Mouse (Mus musculus) MEL-GATA-1-ER (cell line): ENCODE results near the gene Epn1.
"Not testable (repeated sequence)": the region's sequence is repeated elsewhere in the genome, so short reads cannot be mapped to it uniquely, and the experiment has no call there.

Source experiments
- DNase-seq: peaks from one replicate; pipeline ENCODE4 v3.0.0-alpha.2; 2012; ENCODE audit warnings: low read depth; ENCODE audit errors: extremely low read depth

The Epn1 gene

DNA sequence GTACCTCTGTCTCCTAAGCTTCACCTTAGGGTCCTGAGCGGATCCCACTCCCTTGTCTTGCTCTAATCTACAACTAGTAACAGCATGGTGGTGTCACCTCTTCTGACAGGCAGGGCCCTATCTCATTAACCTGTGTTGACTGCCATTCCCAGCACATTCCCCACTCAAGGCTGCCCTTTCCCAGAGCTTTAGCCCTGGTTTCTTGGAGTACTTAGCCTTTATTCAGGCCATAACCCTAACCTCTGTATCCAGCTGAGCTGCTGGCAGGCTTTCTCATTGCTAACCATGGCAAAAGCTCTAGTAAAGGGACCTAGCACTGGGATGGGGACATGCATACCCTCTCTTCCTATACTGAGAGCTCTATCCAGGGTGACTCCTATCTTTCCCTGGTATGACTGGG is 21.4 kb upstream of the Epn1 start:
- no peak for DNase-seq

DNA sequence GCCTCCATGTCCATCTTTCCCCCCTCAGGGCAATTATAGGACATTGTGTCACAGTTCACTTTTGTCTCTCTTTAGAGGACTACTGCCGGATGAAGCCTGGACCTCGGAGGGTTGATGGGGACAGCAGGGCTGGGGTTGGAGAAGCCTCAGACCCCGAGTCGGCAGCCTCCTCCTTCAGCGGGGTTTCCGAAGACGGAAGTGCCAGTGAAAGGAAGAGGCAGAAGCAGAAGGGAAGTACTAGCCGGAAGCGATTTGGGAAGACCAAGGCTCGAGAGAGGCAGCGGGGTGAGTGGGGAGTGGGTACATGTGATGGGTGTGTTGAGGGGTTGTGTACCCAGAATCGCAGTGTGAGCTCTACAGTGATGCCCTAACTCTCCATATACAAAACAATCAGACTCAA is 20.6 kb upstream of the Epn1 start:
- DNase-seq = no peak

DNA sequence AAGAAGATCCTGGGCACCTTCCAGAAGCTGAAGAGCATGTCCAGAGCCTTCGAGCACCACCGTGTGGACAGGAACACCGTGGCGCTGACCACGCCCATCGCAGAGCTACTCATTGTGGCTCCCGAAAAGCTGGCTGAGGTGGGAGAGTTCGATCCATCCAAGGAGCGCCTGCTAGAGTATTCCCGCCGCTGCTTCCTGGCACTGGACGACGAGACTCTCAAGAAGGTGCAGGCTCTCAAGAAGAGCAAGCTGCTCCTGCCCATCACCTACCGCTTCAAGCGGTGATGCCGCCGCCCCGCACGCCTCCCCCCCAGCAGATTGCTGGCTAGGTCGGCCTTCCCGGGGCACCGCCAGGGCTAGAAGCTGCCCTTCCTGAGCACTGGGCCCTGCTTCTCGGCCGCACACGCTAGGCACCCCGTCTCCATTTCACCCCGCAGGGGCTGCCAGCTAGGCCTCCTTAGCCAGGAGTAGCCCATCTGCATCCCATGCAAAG is 19.8 kb upstream of the Epn1 start:
- DNase-seq = no peak

DNA sequence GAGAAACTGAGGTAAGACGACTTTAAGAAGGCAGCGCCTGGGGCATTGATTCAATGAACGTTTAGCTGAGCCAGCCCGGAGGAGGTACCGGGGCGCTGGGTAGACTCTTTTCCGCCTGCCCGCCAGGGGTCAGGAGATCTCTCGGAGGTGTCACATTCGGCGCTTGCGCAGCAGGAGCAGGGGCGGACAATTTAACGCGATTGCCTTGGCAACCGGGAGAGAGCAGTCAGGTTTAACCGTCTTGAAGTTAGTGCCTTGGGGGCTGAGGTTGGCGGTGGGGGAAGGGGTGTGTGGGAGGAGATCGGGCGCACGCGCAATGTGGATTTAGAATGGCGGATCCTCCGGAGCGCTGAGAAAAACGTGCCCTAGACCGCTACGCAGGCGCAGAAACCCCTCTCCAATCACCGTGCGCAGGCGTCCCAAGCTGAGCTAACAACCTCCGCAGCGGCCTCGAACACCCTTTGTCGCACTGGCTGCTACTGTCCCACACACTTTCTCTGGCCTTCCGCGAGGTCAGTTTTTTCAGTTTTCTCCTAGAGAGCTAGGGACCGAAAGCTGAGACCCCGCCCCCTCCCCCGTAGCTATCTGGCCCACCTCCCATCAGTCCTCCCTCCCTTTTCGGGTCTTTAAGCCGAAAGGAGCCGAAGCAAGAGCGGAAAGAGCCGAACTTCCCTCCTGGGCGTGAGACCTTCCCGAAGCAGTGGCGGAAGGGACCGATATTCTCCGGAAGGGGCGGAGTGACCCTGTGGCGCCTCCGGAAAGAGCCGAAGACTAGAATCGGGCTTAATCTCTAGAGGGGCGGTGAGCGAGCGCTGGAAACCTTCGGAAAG is 18.9 kb upstream of the Epn1 start:
- peak; percentile 91 for DNase-seq

DNA sequence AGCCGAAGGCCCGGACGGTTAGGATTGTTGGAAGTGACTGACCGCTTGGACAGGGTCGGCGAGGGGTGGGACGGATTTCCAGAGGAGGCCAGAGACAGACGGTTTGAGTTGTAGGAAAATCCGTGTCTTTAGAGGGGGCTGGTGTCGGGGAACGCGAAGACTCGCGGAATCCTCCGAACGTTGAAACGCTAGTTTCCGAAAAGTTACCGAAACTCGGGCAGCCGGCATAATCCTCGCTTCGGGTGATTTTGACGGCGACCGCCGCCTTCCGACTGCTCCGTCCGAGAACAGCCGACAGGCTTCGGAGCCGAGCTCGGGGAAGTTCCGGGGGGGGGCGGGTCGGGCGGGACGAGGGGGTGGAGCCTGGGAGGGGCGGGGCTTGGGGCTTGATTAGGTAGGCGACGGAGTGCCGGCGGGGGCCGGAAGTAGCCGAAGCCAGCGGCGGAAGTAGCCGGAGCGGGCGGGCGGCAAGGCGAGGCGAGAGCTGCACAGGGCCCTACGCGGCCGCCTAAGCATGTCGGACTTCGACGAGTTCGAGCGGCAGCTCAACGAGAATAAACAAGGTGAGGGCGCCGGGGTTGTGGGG is 18.2 kb upstream of the Epn1 start, which contains the start of gene U2af2:
TSS of gene U2af2 (plus strand) at position 370 of the 586 bp plus-strand sequence.
- no peak for DNase-seq

DNA sequence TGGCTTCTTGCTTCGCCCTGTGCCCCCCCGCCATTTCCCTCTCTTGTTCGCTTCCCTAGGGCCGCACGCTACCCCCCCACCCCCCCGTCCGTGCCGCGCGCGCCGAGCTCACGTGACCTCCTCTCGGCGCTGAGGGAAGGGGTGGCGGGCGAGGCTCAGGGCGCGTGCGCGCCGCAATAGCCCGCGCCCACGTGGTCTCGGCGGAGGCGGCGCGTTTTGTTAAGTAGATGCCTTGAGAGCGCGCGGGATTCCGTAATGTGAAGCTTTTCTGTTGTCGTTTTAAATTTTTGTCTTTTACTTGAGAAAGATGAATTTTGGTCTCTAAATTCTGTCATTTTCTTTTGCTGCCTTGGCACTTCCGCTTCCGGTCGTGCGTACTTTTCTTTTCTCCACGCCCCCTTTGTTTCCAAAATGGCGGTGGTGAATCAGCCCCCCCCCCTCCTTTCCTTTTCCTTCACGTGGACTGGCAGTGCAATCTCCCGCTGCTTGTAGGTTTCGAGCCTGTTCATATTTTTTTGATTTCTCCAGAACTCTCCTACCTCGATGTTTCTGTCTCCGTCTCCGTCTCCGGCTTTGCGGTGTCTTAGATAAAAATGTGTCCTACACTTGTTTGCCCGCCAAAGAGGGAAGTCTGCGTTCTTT is 17.6 kb upstream of the Epn1 start:
- DNase-seq = peak; percentile 76

DNA sequence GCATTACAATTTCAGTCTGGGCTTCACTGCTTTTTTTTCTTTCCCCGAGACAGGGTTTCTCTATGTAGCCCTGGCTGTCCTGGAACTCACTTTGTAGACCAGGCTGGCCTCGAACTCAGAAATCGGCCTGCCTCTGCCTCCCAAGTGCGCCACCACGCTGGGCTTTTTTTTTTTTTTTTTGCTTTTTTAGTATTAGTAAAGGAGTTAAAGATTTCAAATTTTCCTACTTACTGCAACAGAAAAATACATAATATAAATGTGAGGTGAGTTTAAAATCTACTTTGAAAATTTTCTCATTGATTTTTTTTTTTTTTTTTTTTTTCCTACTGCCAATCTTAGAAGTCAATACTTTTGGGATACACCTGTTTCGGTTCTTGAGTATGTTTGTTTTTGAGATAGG is 15.1 kb upstream of the Epn1 start:
- no peak for DNase-seq

DNA sequence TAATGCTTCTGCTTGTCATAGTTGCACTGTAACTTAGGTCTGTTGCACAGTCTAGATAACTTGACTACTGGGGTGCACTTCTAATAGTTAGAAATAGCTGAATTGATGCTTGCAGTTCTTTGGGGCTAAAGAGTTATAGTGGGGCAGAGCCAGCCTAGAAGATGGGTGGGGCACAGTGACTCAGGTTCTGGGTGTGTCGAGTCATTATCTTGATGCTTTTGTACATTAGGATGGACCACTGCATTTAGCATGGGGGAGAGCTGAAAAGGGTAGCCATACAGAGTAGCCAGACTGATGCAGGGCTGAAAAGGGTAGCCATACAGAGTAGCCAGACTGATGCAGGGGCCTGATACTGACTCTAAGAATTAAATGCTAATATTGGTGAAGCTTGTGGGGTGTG is 6.4 kb upstream of the Epn1 start:
- DNase-seq = no peak

DNA sequence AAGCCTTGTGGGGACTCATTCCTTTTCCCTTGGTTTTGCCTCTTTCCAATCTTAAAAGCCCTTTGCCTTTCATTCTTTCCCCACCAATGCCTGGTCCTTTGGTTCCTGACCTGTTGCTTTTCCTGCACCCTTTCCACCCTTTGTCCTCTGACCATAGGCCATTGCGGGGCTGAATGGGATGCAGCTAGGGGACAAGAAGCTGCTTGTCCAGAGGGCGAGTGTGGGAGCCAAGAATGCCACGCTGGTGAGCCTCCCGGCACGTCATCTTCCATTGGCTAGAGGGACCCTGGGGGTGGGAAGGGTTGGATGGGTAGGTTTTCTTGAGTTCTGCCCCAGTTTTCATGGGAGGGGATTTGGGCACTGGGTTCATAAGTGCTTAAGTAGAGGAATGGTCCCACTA is 5.1 kb upstream of the Epn1 start:
- DNase-seq = no peak

DNA sequence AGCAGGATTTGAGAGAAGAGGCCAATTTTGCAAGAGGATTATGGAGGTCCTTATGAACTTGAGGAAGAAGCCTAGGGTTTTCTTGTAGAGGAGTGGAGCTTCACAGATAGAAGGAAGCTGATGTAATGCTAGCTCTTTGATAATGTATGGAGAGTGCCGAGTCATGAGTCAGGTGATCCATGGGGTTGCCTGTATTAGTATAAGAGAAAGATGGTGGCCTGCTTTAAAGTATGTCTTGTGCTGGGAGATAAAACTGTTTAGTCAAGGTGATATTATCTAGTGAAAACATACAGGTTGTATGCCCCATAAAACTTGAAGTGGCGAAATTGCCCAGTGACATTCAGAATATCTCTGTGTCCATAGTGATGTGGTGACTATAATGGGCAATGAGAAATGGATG is 3.1 kb upstream of the Epn1 start:
- no peak for DNase-seq

DNA sequence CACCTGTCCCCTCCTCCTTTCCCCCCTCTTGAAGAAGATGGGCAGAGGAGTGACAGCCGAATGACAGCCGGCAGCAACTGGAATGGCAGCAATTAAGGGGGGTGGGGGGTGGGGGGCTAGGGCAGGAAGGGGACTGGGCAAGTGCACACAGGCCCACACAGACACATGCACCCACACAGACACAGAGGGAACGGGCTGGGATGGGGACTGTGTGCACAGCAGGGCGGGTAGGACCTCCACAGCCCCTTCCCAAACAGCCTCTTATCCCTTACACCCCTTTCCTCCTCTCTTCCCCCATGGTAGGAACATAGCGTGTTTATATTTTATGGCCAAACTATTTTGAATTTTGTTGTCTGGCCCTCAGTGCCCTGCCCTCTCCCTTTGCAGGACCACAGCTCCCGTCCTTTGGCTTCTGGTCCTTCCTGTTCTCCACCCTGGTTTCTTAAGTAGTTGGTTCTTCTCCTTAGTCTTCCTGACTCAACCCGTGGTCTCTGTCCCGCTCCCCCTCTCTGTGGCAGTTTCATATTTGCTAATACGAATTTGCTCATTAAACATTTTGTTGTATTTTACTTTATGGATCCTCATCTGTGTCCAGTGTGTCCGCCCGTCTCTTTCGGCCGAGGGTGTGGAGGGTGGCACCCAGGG is 548 bp upstream of the Epn1 start:
- not testable (repeated sequence) for DNase-seq

DNA sequence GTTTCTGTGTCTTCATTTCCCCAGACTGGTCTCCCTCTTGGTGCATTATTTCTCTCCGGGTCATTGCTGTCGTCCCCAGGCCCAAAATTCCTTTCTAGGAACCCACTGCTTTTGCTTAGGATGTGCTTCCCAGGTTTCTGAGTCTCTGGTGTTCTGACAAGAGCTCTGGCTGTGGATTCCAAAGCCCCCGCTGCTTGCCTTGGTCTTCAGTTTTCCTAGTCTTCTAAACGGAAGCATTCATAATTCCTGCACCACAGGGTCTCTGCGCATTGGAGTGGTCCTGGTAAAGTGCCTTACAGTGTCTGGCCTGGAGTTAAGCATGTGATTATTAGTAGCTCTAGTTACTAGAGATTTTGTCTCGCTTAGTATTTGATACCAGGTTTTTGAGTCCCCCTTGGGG is 780 bp downstream of the Epn1 start:
- DNase-seq = no peak

DNA sequence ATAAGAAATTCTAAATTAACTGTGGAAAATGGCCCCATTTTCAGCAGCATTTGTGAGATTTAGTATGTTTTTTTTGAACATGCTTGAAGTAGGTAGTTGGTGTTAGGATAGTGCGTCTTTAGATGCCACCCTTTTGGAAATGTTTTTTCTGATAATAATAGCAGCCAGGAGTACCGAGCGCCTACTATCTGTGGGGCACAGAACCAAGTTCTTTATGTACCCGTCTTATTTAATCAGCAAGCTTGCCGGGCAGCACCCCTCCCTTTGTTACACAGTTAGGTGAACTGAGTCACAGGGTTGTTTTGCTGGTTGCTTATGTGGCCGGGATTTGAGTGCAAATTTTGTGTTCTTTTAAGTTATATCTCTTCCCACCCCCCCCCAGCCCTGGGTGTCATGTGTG is 1.2 kb downstream of the Epn1 start:
- no peak for DNase-seq

DNA sequence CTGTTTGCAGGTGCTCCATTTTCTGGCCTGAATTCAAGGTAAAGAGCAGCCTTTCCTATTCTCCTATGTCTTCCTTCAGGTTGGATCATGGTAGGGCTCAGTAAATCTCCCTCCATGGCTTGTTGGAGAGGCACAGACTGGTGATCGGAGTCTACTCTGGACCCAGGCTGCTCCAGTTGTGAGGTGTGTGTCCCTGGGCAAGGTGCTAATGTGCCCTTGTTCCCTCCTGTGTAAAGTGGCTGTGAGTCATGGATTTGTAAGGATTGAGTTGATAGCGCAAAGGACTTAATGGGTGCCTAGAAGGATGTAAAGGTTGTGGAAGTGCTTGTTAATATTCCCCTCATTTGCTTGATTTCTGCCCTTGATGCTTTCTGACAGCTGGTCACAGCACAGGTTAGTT is 1.9 kb downstream of the Epn1 start:
- DNase-seq = no peak

DNA sequence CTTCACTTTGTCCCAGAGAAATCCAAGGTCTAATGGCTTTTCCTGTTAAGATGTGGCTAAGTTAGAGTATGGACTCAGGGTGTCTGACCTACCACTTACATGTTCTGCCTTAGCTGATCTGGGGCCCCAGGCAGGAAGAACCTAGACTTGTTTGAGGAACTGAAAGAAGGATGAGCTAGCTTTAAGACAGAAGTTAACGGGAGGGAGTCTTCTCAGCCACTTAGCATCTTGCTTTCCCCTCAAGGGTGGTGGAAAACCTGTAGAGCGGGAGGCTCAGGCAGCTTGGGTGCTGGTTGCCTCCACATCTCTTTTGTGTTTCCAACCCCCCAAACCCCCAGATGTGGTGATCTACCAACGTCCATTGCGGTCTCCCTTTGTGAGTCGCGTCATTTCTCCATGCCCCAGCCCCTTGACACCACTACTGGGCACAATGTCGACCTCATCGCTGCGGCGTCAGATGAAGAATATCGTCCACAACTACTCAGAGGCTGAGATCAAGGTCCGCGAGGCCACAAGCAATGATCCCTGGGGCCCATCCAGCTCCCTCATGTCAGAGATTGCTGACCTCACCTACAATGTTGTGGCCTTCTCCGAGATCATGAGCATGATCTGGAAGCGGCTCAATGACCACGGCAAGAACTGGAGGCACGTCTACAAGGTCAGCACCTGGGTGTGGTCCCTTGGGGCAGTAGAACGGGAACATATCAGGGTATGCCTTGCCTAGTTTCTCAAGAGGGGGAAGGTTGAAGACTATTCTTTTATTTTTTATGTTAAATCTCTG is 3.5 kb downstream of the Epn1 start:
- no peak for DNase-seq

DNA sequence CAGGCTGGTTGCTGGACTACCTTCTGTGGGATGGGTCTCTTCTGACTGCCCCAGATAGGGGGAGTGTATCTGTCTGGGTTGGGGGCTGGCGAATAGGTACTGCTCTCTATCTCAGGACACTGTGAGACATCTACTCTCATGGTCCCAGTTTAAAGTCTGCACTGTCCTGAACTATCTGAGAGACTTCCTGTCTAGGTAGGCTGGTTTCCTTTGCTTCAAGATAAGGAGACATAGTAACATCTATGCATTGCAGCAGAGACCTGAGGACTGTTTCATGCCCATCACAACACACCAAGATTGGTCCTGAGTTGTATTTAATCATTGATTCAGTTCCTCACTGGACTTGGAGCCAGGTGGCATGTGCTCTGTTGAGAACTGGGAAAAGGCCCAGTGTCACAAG is 5.5 kb downstream of the Epn1 start:
- no peak for DNase-seq

DNA sequence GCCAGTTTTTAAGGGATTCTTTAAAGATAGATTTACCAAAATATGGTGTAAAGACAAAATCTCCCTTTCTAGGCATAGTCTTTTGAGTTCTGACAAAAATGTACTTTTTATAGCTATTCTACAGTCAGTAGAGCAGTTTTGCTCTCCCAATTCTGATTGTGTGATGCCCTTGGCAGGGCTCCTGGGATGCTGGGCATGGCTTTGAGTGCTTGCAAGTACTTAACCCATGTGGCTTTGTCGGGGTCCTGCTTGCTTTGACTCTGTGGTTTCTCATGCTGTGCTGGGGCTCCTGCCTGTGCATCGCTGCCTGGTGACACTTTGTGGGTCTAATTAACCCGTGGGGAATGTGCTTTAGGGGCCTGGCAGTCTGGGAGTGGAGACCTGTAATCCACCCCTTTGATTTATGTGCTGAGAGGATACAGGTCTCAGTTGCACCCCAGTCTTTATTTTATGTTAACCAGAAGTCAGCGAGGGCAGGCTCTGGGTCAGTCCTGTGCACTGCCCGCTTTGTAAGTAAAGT is 6.9 kb downstream of the Epn1 start:
- DNase-seq = no peak

DNA sequence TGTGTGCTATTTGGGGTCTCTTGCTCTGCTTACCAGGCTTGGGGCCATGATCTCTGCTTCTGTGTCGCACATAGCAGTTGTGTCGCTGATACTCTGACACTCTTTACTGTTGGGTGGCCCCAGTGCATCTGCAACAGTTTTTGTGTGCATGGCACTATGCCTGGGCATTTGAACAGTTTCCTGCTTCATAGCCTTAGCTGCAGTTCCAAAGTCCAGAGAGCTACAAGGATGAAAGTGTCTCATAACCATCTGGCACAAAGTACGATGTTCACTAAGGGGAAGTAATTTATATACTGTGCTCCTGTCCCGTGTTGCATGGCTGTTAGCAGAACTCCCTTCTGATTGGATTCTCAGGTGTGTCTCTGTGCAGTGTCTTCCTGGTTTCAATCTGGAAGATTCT is 7.9 kb downstream of the Epn1 start:
- no peak for DNase-seq

DNA sequence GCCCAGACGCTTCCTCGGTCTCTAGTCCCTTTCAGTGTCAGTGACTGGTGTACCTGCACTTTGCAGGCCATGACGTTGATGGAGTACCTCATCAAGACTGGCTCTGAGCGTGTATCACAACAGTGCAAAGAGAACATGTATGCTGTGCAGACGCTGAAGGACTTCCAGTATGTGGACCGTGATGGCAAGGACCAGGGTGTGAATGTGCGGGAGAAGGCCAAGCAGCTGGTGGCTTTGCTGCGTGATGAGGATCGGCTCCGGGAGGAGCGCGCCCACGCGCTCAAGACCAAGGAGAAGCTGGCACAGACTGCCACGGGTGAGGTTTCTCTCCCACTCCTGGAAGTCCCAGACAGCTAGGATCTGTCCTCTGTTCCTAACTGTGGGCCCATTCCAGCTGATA is 9.8 kb downstream of the Epn1 start:
- DNase-seq = no peak

DNA sequence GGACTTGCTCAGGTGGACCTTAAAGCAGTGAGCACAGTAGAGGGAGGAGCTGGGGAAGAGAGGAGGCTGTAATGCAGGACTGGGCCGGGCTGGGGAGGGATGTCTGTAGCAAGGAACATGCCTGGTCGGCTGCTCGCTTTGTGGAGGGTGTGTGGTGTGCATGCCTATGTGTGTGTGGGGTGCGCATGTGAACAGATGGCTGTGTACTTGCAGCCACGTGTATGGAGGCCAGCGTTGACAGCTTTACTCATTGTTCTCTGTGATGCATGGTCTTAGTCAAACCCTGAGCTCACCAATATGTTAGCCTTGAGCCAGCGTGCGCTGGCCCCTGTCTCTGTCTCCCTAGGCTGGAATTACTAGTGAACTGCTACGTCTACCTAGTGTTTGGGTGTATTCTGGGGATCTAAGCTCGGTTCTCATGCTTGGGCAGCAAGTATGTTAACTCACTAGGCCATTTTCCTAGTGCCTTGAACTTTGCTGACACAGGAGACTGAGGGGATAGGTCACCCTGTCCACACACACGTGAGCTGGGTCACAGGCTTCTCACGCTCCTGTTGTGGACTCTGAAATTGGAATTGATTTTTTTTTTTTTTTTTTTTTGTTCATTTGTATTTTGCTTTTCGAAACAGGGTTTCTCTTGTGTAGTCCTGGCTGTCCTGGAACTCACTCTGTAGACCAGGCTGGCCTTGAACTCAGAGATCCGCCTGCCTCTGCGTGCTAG is 11.1 kb downstream of the Epn1 start:
- no peak for DNase-seq
